Comparison of ENCODE assay signal across 23 mouse cellular contexts in genomic region chr7:65820391-65820790, GRCm38 (mm10). TPM values are rescaled to one million over a fixed set of nuclear protein-coding genes. Genes with fewer than 3 reads are reported as not detected.
DNase-seq lines count a peak whose midpoint lies in the region; ATAC-seq lines count a peak whose summit lies in the region.
"Had no signal": no experiment of that assay in that cellular context is flagged by ENCODE, and none has a peak within 500 bp of the region (broad histone marks: within the 10 kb centered on the region; RNA-seq: fewer than 3 reads in every experiment).

No protein-coding gene starts in this region.

- H3K9me3 ChIP-seq in hindbrain, embryonic 11.5 days (ENCODE audit: control insufficient read depth, low read length) = no peaks in the 10 kb centered on the region
- no peaks in the 10 kb centered on the region for H3K9me3 ChIP-seq in hindbrain, embryonic 12.5 days (replicated peaks)
- no peaks in the 10 kb centered on the region for H3K9me3 ChIP-seq in neural tube, embryonic 11.5 days (ENCODE audit: control insufficient read depth, low read length)
- 0 out of 2 replicates have a peak, but pooled peaks cover 3% of the 10 kb centered on the region for H3K9me3 ChIP-seq in neural tube, embryonic 15.5 days (replicated peaks)
- H3K9me3 ChIP-seq: embryonic facial prominence, embryonic 15.5 days; forebrain, embryonic 12.5 days had no signal

- no peak overlapping the region for H3K4me2 ChIP-seq in hindbrain, embryonic 11.5 days (replicated peaks; ENCODE audit: low read depth, low read length)
- no peak overlapping the region for H3K4me2 ChIP-seq in hindbrain, embryonic 12.5 days (replicated peaks)
- H3K4me2 ChIP-seq in neural tube, embryonic 11.5 days (ENCODE audit: low read depth) = no peak overlapping the region
- no peak overlapping the region for H3K4me2 ChIP-seq in neural tube, embryonic 15.5 days
- H3K4me2 ChIP-seq: embryonic facial prominence, embryonic 13.5 days; embryonic facial prominence, embryonic 15.5 days; forebrain, embryonic 12.5 days had no signal

- 0 out of 2 replicates have a peak overlapping the region, but pooled peaks have one; percentile 15 for H3K9ac ChIP-seq in hindbrain, embryonic 11.5 days (ENCODE audit: low read depth, low read length)
- no peak overlapping the region; the same call in 1 of the 2 replicates for H3K9ac ChIP-seq in hindbrain, embryonic 12.5 days
- H3K9ac ChIP-seq in neural tube, embryonic 11.5 days (ENCODE audit: low read length) = no peak overlapping the region
- H3K9ac ChIP-seq in neural tube, embryonic 15.5 days (replicated peaks) = no peak overlapping the region
- H3K9ac ChIP-seq: embryonic facial prominence, embryonic 13.5 days; embryonic facial prominence, embryonic 15.5 days; forebrain, embryonic 12.5 days had no signal

- peak; percentile 59 for DNase-seq in heart, adult 11 months
- DNase-seq in heart, adult 9 months (ENCODE audit: low spot score in 2 of 2) = no peak
- DNase-seq in hindbrain, embryonic 11.5 days (ENCODE audit: low spot score) = no peak
- peak; percentile 19 for DNase-seq in neural tube, embryonic 11.5 days (ENCODE audit: low spot score)
- DNase-seq in mesoderm, embryonic 11.5 days (ENCODE audit: low read depth, low spot score) = peak; percentile 10
- DNase-seq in ovary, postnatal 10 days (ENCODE audit: low spot score) = no peak
- DNase-seq: adrenal gland, adult 2 months; adrenal gland, postnatal 10 days; adrenal gland, postnatal 25 days; cerebellum, adult 11-12 months; cerebellum, adult 8-10 months; cerebellum, adult 9-11 months; cerebellum, postnatal 14 days; cerebellum, postnatal 36 days had no signal

- no peak for ATAC-seq in hindbrain, embryonic 11.5 days (ENCODE audit: low FRiP score)
- no peak for ATAC-seq in hindbrain, embryonic 12.5 days (ENCODE audit: low FRiP score)
- ATAC-seq in neural tube, embryonic 11.5 days (ENCODE audit: insufficient read depth, low FRiP score, low TSS enrichment) = no peak
- no peak for ATAC-seq in neural tube, embryonic 15.5 days (ENCODE audit: low FRiP score)
- ATAC-seq: forebrain, embryonic 14.5 days; forebrain, embryonic 16.5 days had no signal

- no peak overlapping the region for H3K27ac ChIP-seq in hindbrain, embryonic 11.5 days (ENCODE audit: low read depth, low read length)
- no peak overlapping the region for H3K27ac ChIP-seq in hindbrain, embryonic 12.5 days
- no peak overlapping the region for H3K27ac ChIP-seq in neural tube, embryonic 11.5 days (ENCODE audit: low read depth, low read length)
- no peak overlapping the region for H3K27ac ChIP-seq in neural tube, embryonic 15.5 days (replicated peaks)
- H3K27ac ChIP-seq: embryonic facial prominence, embryonic 13.5 days; embryonic facial prominence, embryonic 15.5 days; forebrain, embryonic 10.5 days; forebrain, embryonic 12.5 days had no signal

- H3K4me3 ChIP-seq in hindbrain, embryonic 11.5 days (ENCODE audit: low read depth, low read length) = no peak overlapping the region
- no peak overlapping the region for H3K4me3 ChIP-seq in hindbrain, embryonic 12.5 days
- no peak overlapping the region for H3K4me3 ChIP-seq in neural tube, embryonic 11.5 days (ENCODE audit: low read depth, low read length)
- H3K4me3 ChIP-seq in neural tube, embryonic 15.5 days (replicated peaks) = no peak overlapping the region
- H3K4me3 ChIP-seq: embryonic facial prominence, embryonic 13.5 days; embryonic facial prominence, embryonic 15.5 days; erythroblast, embryonic 14.5 days; forebrain, embryonic 10.5 days; forebrain, embryonic 12.5 days had no signal

- no peaks in the 10 kb centered on the region for H3K4me1 ChIP-seq in hindbrain, embryonic 11.5 days (replicated peaks; ENCODE audit: control insufficient read depth, insufficient read depth, low read length)
- H3K4me1 ChIP-seq in hindbrain, embryonic 12.5 days = peaks cover 5% of the 10 kb centered on the region
- H3K4me1 ChIP-seq in neural tube, embryonic 11.5 days (ENCODE audit: control insufficient read depth, insufficient read depth, low read length) = no peaks in the 10 kb centered on the region; the same call in 1 of the 2 replicates
- H3K4me1 ChIP-seq in neural tube, embryonic 15.5 days = peaks cover 7% of the 10 kb centered on the region

- no peaks in the 10 kb centered on the region for H3K27me3 ChIP-seq in hindbrain, embryonic 11.5 days (ENCODE audit: control insufficient read depth, insufficient read depth, low read length)
- no peaks in the 10 kb centered on the region for H3K27me3 ChIP-seq in hindbrain, embryonic 12.5 days
- H3K27me3 ChIP-seq in neural tube, embryonic 11.5 days (ENCODE audit: control insufficient read depth, insufficient read depth, low read length) = no peaks in the 10 kb centered on the region
- no peaks in the 10 kb centered on the region for H3K27me3 ChIP-seq in neural tube, embryonic 15.5 days (replicated peaks)
- H3K27me3 ChIP-seq: embryonic facial prominence, embryonic 13.5 days; embryonic facial prominence, embryonic 15.5 days; forebrain, embryonic 12.5 days had no signal

- no peaks in the 10 kb centered on the region for H3K36me3 ChIP-seq in hindbrain, embryonic 11.5 days (ENCODE audit: control insufficient read depth, insufficient read depth, low read length)
- H3K36me3 ChIP-seq in hindbrain, embryonic 12.5 days = no peaks in the 10 kb centered on the region
- H3K36me3 ChIP-seq in neural tube, embryonic 11.5 days (ENCODE audit: control insufficient read depth, insufficient read depth, low read length) = no peaks in the 10 kb centered on the region
- H3K36me3 ChIP-seq in neural tube, embryonic 15.5 days = no peaks in the 10 kb centered on the region
- H3K36me3 ChIP-seq: embryonic facial prominence, embryonic 13.5 days; embryonic facial prominence, embryonic 15.5 days; forebrain, embryonic 10.5 days; forebrain, embryonic 12.5 days had no signal

- WGBS in hindbrain, embryonic 11.5 days = 24% methylated on average over 8 of the region's 8 CpGs
- 20% methylated on average over 8 of the region's 8 CpGs for WGBS in hindbrain, embryonic 12.5 days
- 29% methylated on average over 8 of the region's 8 CpGs for WGBS in neural tube, embryonic 11.5 days
- WGBS in neural tube, embryonic 15.5 days = 25% methylated on average over 8 of the region's 8 CpGs

RNA-seq across cellular contexts. Expression of gene Pcsk6, which starts 41.1 kb away (rescaled TPM):
- polyA plus RNA-seq in hindbrain, embryonic 11.5 days (2014; fragmentation: Nextera tagmentation; extraction: Ambion mirVana) = 1.1 and 2.4 TPM in 2 replicates
- 1.4 TPM in 2 replicates for polyA plus RNA-seq in hindbrain, embryonic 12.5 days (2016; fragmentation: Nextera tagmentation; extraction: Ambion mirVana)
- 2.7 and 3.5 TPM in 2 replicates for polyA plus RNA-seq in neural tube, embryonic 11.5 days (2014; fragmentation: Nextera tagmentation; extraction: Ambion mirVana)
- 1.4 and 1.5 TPM in 2 replicates for polyA plus RNA-seq in neural tube, embryonic 15.5 days (2015; fragmentation: Nextera tagmentation; extraction: Ambion mirVana)

Comparison
In these comparisons a context has a peak if more than half of its experiments do, and no peak if none do; other contexts are left out.
1. DNase-seq: peak in heart, adult 11 months (single experiment), neural tube, embryonic 11.5 days (single experiment) and mesoderm, embryonic 11.5 days (single experiment); none in heart, adult 9 months (0 of 2), hindbrain, embryonic 11.5 days (single experiment) and ovary, postnatal 10 days (single experiment).